Mouse (Mus musculus): ENCODE data around the gene Mbnl1. TPM values are rescaled to one million over a fixed set of nuclear protein-coding genes. Genes with fewer than 3 reads are reported as not detected.

The Mbnl1 gene
- polyA plus RNA-seq, 1 experiment from 2014 or later, result 76.3 TPM

- Histone ChIP-seq H3K9ac (replicated peaks; ENCODE audit: low read depth, low read length) (no peak overlapping the region), H3K27ac (ENCODE audit: low read depth, low read length) (no peak overlapping the region), H3K36me3 (ENCODE audit: control insufficient read depth, insufficient read depth, low read length) (no peaks in the 10 kb centered on the region), H3K4me3 (ENCODE audit: low read depth, low read length) (no peak overlapping the region), H3K9me3 (ENCODE audit: control insufficient read depth, low read length) (no peaks in the 10 kb centered on the region), H3K4me1 (ENCODE audit: control insufficient read depth, insufficient read depth, low read length) (no peaks in the 10 kb centered on the region), H3K27me3 (ENCODE audit: control insufficient read depth, insufficient read depth, low read length) (no peaks in the 10 kb centered on the region), H3K4me2 (ENCODE audit: low read depth, low read length) (no peak overlapping the region)
- 61% methylated on average over 5 of the region's 5 CpGs for WGBS
- no peak for ATAC-seq (ENCODE audit: low read depth)
These were observed 166.5 kb downstream of the Mbnl1 start for GRCm38 (mm10) chr3:60639135-60639534.

- Histone ChIP-seq H3K4me1 (ENCODE audit: control insufficient read depth, insufficient read depth, low read length) (no peaks in the 10 kb centered on the region), H3K9me3 (ENCODE audit: control insufficient read depth, low read length) (no peaks in the 10 kb centered on the region), H3K36me3 (ENCODE audit: control insufficient read depth, insufficient read depth, low read length) (no peaks in the 10 kb centered on the region), H3K4me3 (ENCODE audit: low read depth, low read length) (no peak overlapping the region), H3K4me2 (ENCODE audit: low read depth, low read length) (no peak overlapping the region), H3K27me3 (ENCODE audit: control insufficient read depth, insufficient read depth, low read length) (no peaks in the 10 kb centered on the region), H3K9ac (replicated peaks; ENCODE audit: low read depth, low read length) (no peak overlapping the region), H3K27ac (ENCODE audit: low read depth, low read length) (no peak overlapping the region)
- ATAC-seq (ENCODE audit: low read depth), result no peak
- 86% methylated on average over 3 of the region's 3 CpGs for WGBS
These were observed 169.6 kb downstream of the Mbnl1 start for GRCm38 (mm10) chr3:60642227-60642626.

GRCm38 (mm10) chr3:60645531-60645930 is 172.9 kb downstream of the Mbnl1 start:
- Histone ChIP-seq H3K36me3 (ENCODE audit: control insufficient read depth, insufficient read depth, low read length) (no peaks in the 10 kb centered on the region), H3K27me3 (ENCODE audit: control insufficient read depth, insufficient read depth, low read length) (no peaks in the 10 kb centered on the region), H3K4me2 (ENCODE audit: low read depth, low read length) (no peak overlapping the region), H3K4me1 (ENCODE audit: control insufficient read depth, insufficient read depth, low read length) (no peaks in the 10 kb centered on the region), H3K9ac (replicated peaks; ENCODE audit: low read depth, low read length) (no peak overlapping the region), H3K9me3 (ENCODE audit: control insufficient read depth, low read length) (no peaks in the 10 kb centered on the region), H3K4me3 (ENCODE audit: low read depth, low read length) (no peak overlapping the region), H3K27ac (ENCODE audit: low read depth, low read length) (no peak overlapping the region)
- no peak for ATAC-seq (ENCODE audit: low read depth)
- WGBS, result 94% methylated on average over 1 of the region's 1 CpGs

- Histone ChIP-seq H3K9ac (replicated peaks; ENCODE audit: low read depth, low read length) (no peak overlapping the region), H3K36me3 (ENCODE audit: control insufficient read depth, insufficient read depth, low read length) (no peaks in the 10 kb centered on the region)
- 96% methylated on average over 1 of the region's 1 CpGs for WGBS
These were observed 175.7 kb downstream of the Mbnl1 start for GRCm38 (mm10) chr3:60648293-60648692.

GRCm38 (mm10) chr3:60660762-60661161 is 188.1 kb downstream of the Mbnl1 start:
- Histone ChIP-seq H3K36me3 (ENCODE audit: control insufficient read depth, insufficient read depth, low read length) (no peaks in the 10 kb centered on the region), H3K4me1 (ENCODE audit: control insufficient read depth, insufficient read depth, low read length) (no peaks in the 10 kb centered on the region), H3K27ac (ENCODE audit: low read depth, low read length) (no peak overlapping the region), H3K4me2 (ENCODE audit: low read depth, low read length) (no peak overlapping the region), H3K4me3 (ENCODE audit: low read depth, low read length) (no peak overlapping the region), H3K9me3 (ENCODE audit: control insufficient read depth, low read length) (no peaks in the 10 kb centered on the region), H3K9ac (replicated peaks; ENCODE audit: low read depth, low read length) (no peak overlapping the region), H3K27me3 (ENCODE audit: control insufficient read depth, insufficient read depth, low read length) (no peaks in the 10 kb centered on the region)
- 98% methylated on average over 2 of the region's 2 CpGs for WGBS
- no peak for ATAC-seq (ENCODE audit: low read depth)

More at GRCm38 (mm10) chr3:60648293-60648692, 175.7 kb downstream of the Mbnl1 start:
- Histone ChIP-seq H3K27ac (ENCODE audit: low read depth, low read length) (no peak overlapping the region), H3K9me3 (ENCODE audit: control insufficient read depth, low read length) (no peaks in the 10 kb centered on the region), H3K27me3 (ENCODE audit: control insufficient read depth, insufficient read depth, low read length) (no peaks in the 10 kb centered on the region), H3K4me1 (ENCODE audit: control insufficient read depth, insufficient read depth, low read length) (no peaks in the 10 kb centered on the region), H3K4me3 (ENCODE audit: low read depth, low read length) (no peak overlapping the region), H3K4me2 (ENCODE audit: low read depth, low read length) (no peak overlapping the region)
- no peak for ATAC-seq (ENCODE audit: low read depth)
